Mouse (Mus musculus) G1E (cell line): ENCODE data around the gene Kcne4. TPM values are rescaled to one million over a fixed set of nuclear protein-coding genes. Genes with fewer than 3 reads are reported as not detected.

ENCODE experiments used
- ATAC-seq: 2 replicates; pipeline ENCODE4 v1.8.0; 2016; ENCODE audit warnings: mild to moderate bottlenecking; ENCODE audit not compliant: insufficient number of reproducible peaks, poor library complexity, low FRiP score, severe bottlenecking; ENCODE audit errors: extremely low read depth
- DNase-seq: peaks from one replicate; pipeline ENCODE4 v3.0.0; 2012; ENCODE audit warnings: low spot score
- H3K27me3 ChIP-seq: 2 replicates; pipeline ENCODE4 v1.6.1; 2012; ENCODE audit warnings: mild to moderate bottlenecking, low read length, inconsistent platforms; ENCODE audit not compliant: insufficient read depth
- H3K36me3 ChIP-seq: replicated peaks from 2 replicates; pipeline ENCODE3; 2012; ENCODE audit warnings: mild to moderate bottlenecking, inconsistent platforms
- H3K4me1 ChIP-seq: 2 replicates; pipeline ENCODE4 v1.6.1; 2012; ENCODE audit warnings: low read depth, low read length, inconsistent platforms, mixed read lengths; ENCODE audit not compliant: insufficient read depth
- H3K4me3 ChIP-seq: 2 replicates; pipeline ENCODE4 v1.5.1; 2012; ENCODE audit warnings: low read depth, mild to moderate bottlenecking, inconsistent platforms, low read length, moderate library complexity, mixed read lengths
- H3K9me3 ChIP-seq: replicated peaks from 2 replicates; pipeline ENCODE4 v1.6.1; 2012; ENCODE audit warnings: inconsistent platforms
- CTCF ChIP-seq: IDR thresholded peaks from 2 replicates; pipeline ENCODE4 v1.5.1; 2012; ENCODE audit warnings: low read depth, low read length, inconsistent platforms, mixed read lengths
- GATA1 ChIP-seq: IDR thresholded peaks from 2 replicates; pipeline ENCODE4 v1.6.1; 2012; ENCODE audit warnings: borderline replicate concordance, low read length, inconsistent platforms, mixed read lengths
- GATA2 ChIP-seq: IDR thresholded peaks from 2 replicates; pipeline ENCODE4 v1.6.1; 2012; ENCODE audit warnings: low read depth, low read length, inconsistent platforms, borderline replicate concordance
- POLR2AphosphoS5 ChIP-seq: IDR thresholded peaks from 2 replicates; pipeline ENCODE4 v1.6.1; 2012; ENCODE audit warnings: low read depth, low read length, inconsistent platforms; ENCODE audit not compliant: insufficient replicate concordance
- TAL1 ChIP-seq: conservative IDR thresholded peaks from 2 replicates; pipeline ENCODE4 v1.6.1; 2012; ENCODE audit warnings: low read depth, low read length, inconsistent platforms, mixed read lengths
- polyA plus RNA-seq: library from polyadenylated mRNA; stranded (reverse); fragments of >175 nt; gene quantifications from 2 replicates; pipeline ENCODE4 v1.2.3, GENCODE M21; 2012
- total RNA-seq, 2 experiments: library from RNA; stranded (forward) in 1 of 2; stranded (reverse) in 1 of 2; fragments of 200-1000 nt in 1 of 2; fragments of >200 nt in 1 of 2; fragmentation: Nextera tagmentation in 1 of 2; gene quantifications; 2 replicates each; pipeline ENCODE4 v1.2.3; 2014 to 2017

Gene Kcne4
- total and polyA plus RNA-seq, 3 experiments, result 0.11 TPM; not detected in 2

- Histone ChIP-seq H3K4me3 (no peak overlapping the region), H3K9me3 (no peaks in the 10 kb centered on the region), H3K36me3 (no peaks in the 10 kb centered on the region), H3K4me1 (no peaks in the 10 kb centered on the region), H3K27me3 (no peaks in the 10 kb centered on the region)
- DNase-seq, result no peak
- TF ChIP-seq POLR2AphosphoS5, result no peak
- TF ChIP-seq GATA1, result no peak
- no peak for TF ChIP-seq GATA2
- no peak for TF ChIP-seq CTCF
- no peak for TF ChIP-seq TAL1
- ATAC-seq, result no peak
These were observed 36.0 kb downstream of the Kcne4 start for GRCm38 (mm10) chr1:78852408-78853093.

GRCm38 (mm10) chr1:78853094-78853445 lies 36.5 kb downstream of the Kcne4 start:
- TF ChIP-seq POLR2AphosphoS5, result no peak
- no peak for TF ChIP-seq GATA1
- no peak for TF ChIP-seq TAL1
- TF ChIP-seq GATA2, result no peak
- TF ChIP-seq CTCF, result no peak
- DNase-seq (no peak), ATAC-seq (no peak)
- H3K9me3 ChIP-seq, result no peaks in the 10 kb centered on the region
- H3K27me3 ChIP-seq, result no peaks in the 10 kb centered on the region
- no peaks in the 10 kb centered on the region for H3K4me1 ChIP-seq
- H3K4me3 ChIP-seq, result no peak overlapping the region
- H3K36me3 ChIP-seq, result no peaks in the 10 kb centered on the region

GRCm38 (mm10) chr1:78854306-78854705 lies 37.7 kb downstream of the Kcne4 start:
- H3K27me3 ChIP-seq, result no peaks in the 10 kb centered on the region
- DNase-seq (no peak), ATAC-seq (no peak)
- no peaks in the 10 kb centered on the region for H3K36me3 ChIP-seq
- H3K9me3 ChIP-seq, result no peaks in the 10 kb centered on the region
- no peak for TF ChIP-seq GATA2
- TF ChIP-seq POLR2AphosphoS5, result no peak
- no peak for TF ChIP-seq GATA1
- TF ChIP-seq TAL1, result no peak
- TF ChIP-seq CTCF, result no peak
- H3K4me1 ChIP-seq, result no peaks in the 10 kb centered on the region
- no peak overlapping the region for H3K4me3 ChIP-seq

GRCm38 (mm10) chr1:78859573-78859972 lies 43.0 kb downstream of the Kcne4 start:
- no peak for DNase-seq
- H3K9me3 ChIP-seq, result no peaks in the 10 kb centered on the region
- H3K4me3 ChIP-seq, result no peak overlapping the region
- no peaks in the 10 kb centered on the region for H3K4me1 ChIP-seq
- H3K36me3 ChIP-seq, result no peaks in the 10 kb centered on the region
- no peak for ATAC-seq
- TF ChIP-seq GATA2 (no peak), TAL1 (no peak), CTCF (no peak), POLR2AphosphoS5 (no peak), GATA1 (no peak)
- no peaks in the 10 kb centered on the region for H3K27me3 ChIP-seq

GRCm38 (mm10) chr1:78860056-78860455 lies 43.5 kb downstream of the Kcne4 start:
- no peak for DNase-seq

GRCm38 (mm10) chr1:78862281-78862680 lies 45.7 kb downstream of the Kcne4 start:
- no peak overlapping the region for H3K4me3 ChIP-seq
- DNase-seq, result no peak
- H3K4me1 ChIP-seq, result no peaks in the 10 kb centered on the region
- no peak for ATAC-seq
- no peaks in the 10 kb centered on the region for H3K36me3 ChIP-seq
- no peaks in the 10 kb centered on the region for H3K27me3 ChIP-seq
- no peaks in the 10 kb centered on the region for H3K9me3 ChIP-seq
- no peak for TF ChIP-seq TAL1
- no peak for TF ChIP-seq CTCF
- no peak for TF ChIP-seq GATA1
- no peak for TF ChIP-seq GATA2
- no peak for TF ChIP-seq POLR2AphosphoS5

More at GRCm38 (mm10) chr1:78860056-78860455, 43.5 kb downstream of the Kcne4 start:
- H3K9me3 ChIP-seq, result no peaks in the 10 kb centered on the region
- no peaks in the 10 kb centered on the region for H3K36me3 ChIP-seq
- no peaks in the 10 kb centered on the region for H3K4me1 ChIP-seq
- no peak for ATAC-seq
- TF ChIP-seq GATA1 (no peak), GATA2 (no peak), CTCF (no peak), POLR2AphosphoS5 (no peak), TAL1 (no peak)
- H3K27me3 ChIP-seq, result no peaks in the 10 kb centered on the region
- no peak overlapping the region for H3K4me3 ChIP-seq

GRCm38 (mm10) chr1:78863833-78864232 lies 47.3 kb downstream of the Kcne4 start:
- H3K36me3 ChIP-seq, result no peaks in the 10 kb centered on the region

More at GRCm38 (mm10) chr1:78863833-78864232, 47.3 kb downstream of the Kcne4 start:
- no peaks in the 10 kb centered on the region for H3K9me3 ChIP-seq
- no peak overlapping the region for H3K4me3 ChIP-seq
- DNase-seq (no peak), ATAC-seq (no peak)
- no peaks in the 10 kb centered on the region for H3K27me3 ChIP-seq
- TF ChIP-seq GATA1 (no peak), GATA2 (no peak), POLR2AphosphoS5 (no peak)
- no peaks in the 10 kb centered on the region for H3K4me1 ChIP-seq
